Mouse (Mus musculus): ENCODE results near the gene Fto. TPM values are rescaled to one million over a fixed set of nuclear protein-coding genes. Genes with fewer than 3 reads are reported as not detected.
A peak's percentile ranks its signal among the peaks of the same experiment; 100 is the strongest.

The Fto gene
- polyA plus RNA-seq, 1 experiment from 2014 or later = 16.4 TPM

DNA sequence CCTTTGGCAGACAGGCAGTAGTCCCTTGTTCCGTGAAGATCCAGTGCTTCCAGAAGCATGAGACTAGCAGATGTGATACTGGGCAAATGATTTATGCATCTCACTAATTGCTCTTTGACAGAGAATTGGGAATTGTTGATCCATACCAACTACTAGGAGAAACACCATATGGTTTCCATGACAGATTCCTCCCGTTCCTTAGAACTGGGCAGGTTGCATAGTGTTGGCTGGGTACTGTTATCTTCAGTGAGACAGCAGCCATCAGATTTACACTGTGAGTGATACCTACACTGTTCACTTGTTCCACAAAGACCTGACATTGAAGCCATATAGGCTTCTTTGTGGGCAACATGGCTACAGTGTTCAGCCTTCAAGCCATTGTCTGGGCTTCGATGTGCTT is 191.0 kb downstream of the Fto start:
- H3K9ac ChIP-seq = no peak overlapping the region
- H3K27ac ChIP-seq = no peak overlapping the region
- DNase-seq (no peak), ATAC-seq (ENCODE audit: low read depth) (no peak)
- H3K4me2 ChIP-seq = no peak overlapping the region
- no peaks in the 10 kb centered on the region for H3K36me3 ChIP-seq
- 82% methylated on average over 3 of the region's 3 CpGs for WGBS (ENCODE audit: insufficient replicate concordance)
- H3K4me1 ChIP-seq (replicated peaks) = peaks cover 12% of the 10 kb centered on the region; the same call in 1 of the 2 replicates
- no peaks in the 10 kb centered on the region for H3K9me3 ChIP-seq (replicated peaks)
- H3K27me3 ChIP-seq = no peaks in the 10 kb centered on the region
- no peak overlapping the region for H3K4me3 ChIP-seq (replicated peaks)

DNA sequence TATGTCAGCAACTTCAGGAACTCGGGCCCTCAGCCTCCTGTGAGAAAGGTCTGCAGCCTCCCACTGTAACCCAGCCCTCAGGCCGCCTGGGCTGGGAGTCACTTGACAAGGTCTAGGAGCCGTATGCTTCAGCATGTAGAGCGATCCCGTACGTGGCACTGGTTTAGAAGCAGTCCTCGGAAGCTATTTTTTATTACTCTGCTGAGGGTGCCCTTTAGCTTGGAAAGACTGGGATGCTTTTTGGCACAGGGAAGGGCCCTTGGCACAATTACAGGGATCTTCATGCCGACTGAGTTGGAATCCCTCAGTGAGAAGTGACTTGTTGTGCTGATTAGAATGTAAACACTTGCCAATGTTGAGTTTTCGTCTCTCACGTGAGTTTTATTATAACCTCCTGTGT is 191.6 kb downstream of the Fto start:
- no peaks in the 10 kb centered on the region for H3K36me3 ChIP-seq
- WGBS (ENCODE audit: insufficient replicate concordance) = 75% methylated on average over 10 of the region's 10 CpGs
- H3K27ac ChIP-seq = no peak overlapping the region
- H3K9ac ChIP-seq = no peak overlapping the region
- H3K4me3 ChIP-seq (replicated peaks) = no peak overlapping the region
- H3K9me3 ChIP-seq (replicated peaks) = no peaks in the 10 kb centered on the region
- DNase-seq (no peak), ATAC-seq (ENCODE audit: low read depth) (no peak)
- peaks cover 12% of the 10 kb centered on the region; the same call in 1 of the 2 replicates for H3K4me1 ChIP-seq (replicated peaks)
- H3K4me2 ChIP-seq = no peak overlapping the region
- H3K27me3 ChIP-seq = no peaks in the 10 kb centered on the region

DNA sequence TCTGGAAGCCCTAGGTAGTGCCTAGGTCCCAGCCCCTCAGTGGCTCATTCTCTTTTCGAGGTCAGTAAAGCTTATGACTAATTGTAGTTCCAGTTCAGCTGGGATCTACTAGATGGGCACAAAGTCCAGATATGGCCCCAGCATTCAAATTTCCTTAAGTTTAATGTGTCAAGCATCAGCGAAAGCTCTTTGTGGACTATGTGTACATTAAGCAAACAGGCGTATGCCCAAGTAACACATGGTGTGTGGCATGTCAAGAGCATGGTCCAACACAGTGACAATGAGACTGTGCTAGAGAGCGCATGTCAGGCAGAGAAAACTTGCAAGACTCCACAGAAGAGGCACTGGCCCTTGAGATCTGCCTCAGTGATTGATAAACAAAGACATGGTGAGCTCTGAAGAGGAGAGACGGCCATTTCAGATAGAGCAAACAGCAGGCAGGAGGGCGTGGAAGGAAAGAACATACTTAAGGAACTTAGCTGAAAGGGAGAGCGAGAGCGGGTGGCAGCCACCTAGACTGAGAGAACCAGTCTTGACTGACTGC is 192.2 kb downstream of the Fto start:
- ATAC-seq (ENCODE audit: low read depth) = no peak
- Histone ChIP-seq H3K9me3 (replicated peaks) (no peaks in the 10 kb centered on the region), H3K27me3 (no peaks in the 10 kb centered on the region), H3K9ac (no peak overlapping the region), H3K4me1 (replicated peaks) (peaks cover 12% of the 10 kb centered on the region; the same call in 1 of the 2 replicates), H3K4me3 (replicated peaks) (no peak overlapping the region), H3K27ac (no peak overlapping the region), H3K36me3 (no peaks in the 10 kb centered on the region), H3K4me2 (no peak overlapping the region)
- no peak for DNase-seq
- 66% methylated on average over 8 of the region's 8 CpGs for WGBS (ENCODE audit: insufficient replicate concordance)

DNA sequence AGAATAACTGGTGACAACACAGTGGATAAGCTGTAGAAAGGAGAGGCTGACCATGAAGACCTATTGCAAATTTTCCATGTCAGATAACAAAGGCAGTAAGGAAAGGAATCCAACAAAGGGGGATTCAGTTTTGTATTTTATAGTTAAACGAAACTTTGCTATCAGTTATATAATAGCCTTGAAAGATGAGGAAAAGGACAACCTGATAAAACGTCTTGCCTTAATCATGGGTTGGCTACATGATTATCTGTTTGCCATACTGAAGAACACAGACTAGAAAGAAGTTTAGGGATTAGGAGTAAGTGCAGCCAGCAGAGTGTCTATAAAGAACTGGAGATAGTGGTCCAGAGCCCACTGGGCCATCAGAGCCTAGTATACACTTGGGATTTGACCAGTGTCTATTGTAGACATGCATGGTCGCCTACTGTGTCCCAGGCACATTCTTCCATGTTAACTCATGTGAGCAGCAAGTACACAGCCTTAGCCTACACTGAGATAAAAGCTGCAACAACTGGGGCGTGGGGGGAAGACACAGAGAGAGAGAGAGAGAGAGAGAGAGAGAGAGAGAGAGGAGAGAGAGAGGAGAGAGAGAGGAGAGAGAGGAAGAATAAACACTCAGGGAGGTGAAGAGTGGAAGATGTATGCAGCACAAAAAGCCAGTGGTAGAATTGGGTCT is 192.8 kb downstream of the Fto start:
- Histone ChIP-seq H3K4me2 (no peak overlapping the region), H3K36me3 (no peaks in the 10 kb centered on the region), H3K27me3 (no peaks in the 10 kb centered on the region), H3K27ac (no peak overlapping the region), H3K9me3 (replicated peaks) (no peaks in the 10 kb centered on the region), H3K4me3 (replicated peaks) (no peak overlapping the region), H3K9ac (no peak overlapping the region), H3K4me1 (replicated peaks) (peaks cover 12% of the 10 kb centered on the region; the same call in 1 of the 2 replicates)
- DNase-seq (no peak), ATAC-seq (ENCODE audit: low read depth) (no peak)
- 36% methylated on average over 4 of the region's 4 CpGs for WGBS (ENCODE audit: insufficient replicate concordance)

DNA sequence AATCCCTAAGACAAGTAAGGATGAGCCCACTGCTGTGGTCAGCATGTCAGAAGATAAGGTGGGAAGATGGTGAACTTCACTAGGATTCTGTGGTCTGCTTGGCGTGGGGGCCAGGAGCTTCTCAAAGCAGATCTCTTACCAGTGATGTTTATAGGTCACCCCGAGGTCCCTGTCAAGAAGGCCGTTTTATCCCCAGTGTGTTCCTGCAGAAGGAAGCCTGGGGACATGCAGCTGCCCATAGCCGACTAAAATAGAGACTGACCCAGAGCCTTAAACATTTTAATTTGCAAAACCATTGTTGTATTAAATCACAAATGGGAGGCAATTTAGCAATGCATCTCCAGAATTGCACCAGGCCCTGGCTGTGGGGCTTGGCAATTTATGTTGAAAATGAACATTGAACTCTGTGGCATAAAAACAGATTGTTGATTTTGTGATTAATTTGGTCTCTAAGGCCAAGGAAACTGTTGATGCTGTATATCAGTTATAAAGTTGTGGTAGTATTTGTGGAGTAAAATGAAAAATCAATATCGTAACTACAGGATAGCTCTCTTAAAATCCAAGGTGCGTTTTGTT is 193.4 kb downstream of the Fto start:
- ATAC-seq (ENCODE audit: low read depth) = no peak

DNA sequence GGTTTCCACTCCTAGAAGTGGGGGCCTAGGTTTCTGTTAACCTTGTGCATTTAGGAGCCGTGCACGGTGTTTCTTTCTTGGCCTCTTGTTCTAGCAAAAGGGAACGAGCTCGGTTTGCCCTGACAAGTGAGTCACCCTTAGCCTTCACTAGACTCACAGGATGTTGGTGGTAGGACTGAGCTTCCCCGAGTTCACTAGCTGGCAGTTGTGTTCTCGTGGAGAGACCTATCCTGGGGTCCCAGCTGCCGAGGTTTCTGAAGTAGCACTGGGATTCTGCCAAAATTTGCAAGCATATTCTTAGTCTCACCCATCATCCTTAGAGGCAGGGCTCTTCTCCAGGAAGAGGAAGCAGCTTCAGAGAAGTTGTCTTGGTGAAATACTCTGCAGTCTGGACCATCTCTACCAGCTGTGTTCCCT is 194.4 kb downstream of the Fto start:
- DNase-seq (no peak), ATAC-seq (ENCODE audit: low read depth) (no peak)
- H3K36me3 ChIP-seq = no peaks in the 10 kb centered on the region
- H3K9ac ChIP-seq = no peak overlapping the region
- H3K27ac ChIP-seq = peak overlapping the region; percentile 13; the same call in 1 of the 2 replicates
- H3K4me1 ChIP-seq (replicated peaks) = peaks cover 12% of the 10 kb centered on the region; the same call in 1 of the 2 replicates
- H3K27me3 ChIP-seq = no peaks in the 10 kb centered on the region
- no peak overlapping the region for H3K4me2 ChIP-seq
- 36% methylated on average over 7 of the region's 7 CpGs for WGBS (ENCODE audit: insufficient replicate concordance)
- H3K9me3 ChIP-seq (replicated peaks) = no peaks in the 10 kb centered on the region
- H3K4me3 ChIP-seq (replicated peaks) = no peak overlapping the region

More for the DNA sequence above, 193.4 kb downstream of the Fto start:
- Histone ChIP-seq H3K27me3 (no peaks in the 10 kb centered on the region), H3K4me2 (no peak overlapping the region), H3K9ac (no peak overlapping the region), H3K9me3 (replicated peaks) (no peaks in the 10 kb centered on the region), H3K36me3 (no peaks in the 10 kb centered on the region), H3K27ac (no peak overlapping the region), H3K4me1 (replicated peaks) (peaks cover 12% of the 10 kb centered on the region; the same call in 1 of the 2 replicates), H3K4me3 (replicated peaks) (no peak overlapping the region)
- 62% methylated on average over 6 of the region's 6 CpGs for WGBS (ENCODE audit: insufficient replicate concordance)
- no peak for DNase-seq

DNA sequence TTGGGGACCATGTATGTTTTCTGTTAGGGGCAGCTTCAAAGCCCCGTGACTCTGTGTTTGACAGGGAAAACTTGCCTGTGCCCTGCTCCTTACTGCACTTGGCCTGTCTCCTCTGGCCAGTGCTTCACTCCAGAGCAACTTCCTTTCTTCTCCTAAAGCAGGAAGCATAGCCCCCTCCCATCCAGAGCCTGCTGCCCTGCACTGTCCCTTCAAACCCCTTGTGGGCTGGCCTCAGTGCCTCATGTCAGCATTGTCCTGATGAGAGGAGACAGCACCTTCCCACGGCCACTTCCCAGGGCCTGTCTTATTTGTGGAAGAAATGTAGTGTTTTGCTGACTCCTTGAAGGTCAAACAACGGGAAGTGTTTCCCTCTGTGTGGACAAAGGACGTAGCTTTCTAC is 195.0 kb downstream of the Fto start:
- H3K27me3 ChIP-seq = no peaks in the 10 kb centered on the region
- H3K27ac ChIP-seq = peak overlapping the region; percentile 13; the same call in 1 of the 2 replicates
- H3K9ac ChIP-seq = no peak overlapping the region
- no peak overlapping the region for H3K4me2 ChIP-seq
- no peaks in the 10 kb centered on the region for H3K36me3 ChIP-seq
- 55% methylated on average over 4 of the region's 4 CpGs for WGBS (ENCODE audit: insufficient replicate concordance)
- DNase-seq (no peak), ATAC-seq (ENCODE audit: low read depth) (no peak; the same call in 1 of the 2 replicates)
- no peaks in the 10 kb centered on the region for H3K9me3 ChIP-seq (replicated peaks)
- H3K4me1 ChIP-seq (replicated peaks) = peaks cover 12% of the 10 kb centered on the region; the same call in 1 of the 2 replicates
- no peak overlapping the region for H3K4me3 ChIP-seq (replicated peaks)

DNA sequence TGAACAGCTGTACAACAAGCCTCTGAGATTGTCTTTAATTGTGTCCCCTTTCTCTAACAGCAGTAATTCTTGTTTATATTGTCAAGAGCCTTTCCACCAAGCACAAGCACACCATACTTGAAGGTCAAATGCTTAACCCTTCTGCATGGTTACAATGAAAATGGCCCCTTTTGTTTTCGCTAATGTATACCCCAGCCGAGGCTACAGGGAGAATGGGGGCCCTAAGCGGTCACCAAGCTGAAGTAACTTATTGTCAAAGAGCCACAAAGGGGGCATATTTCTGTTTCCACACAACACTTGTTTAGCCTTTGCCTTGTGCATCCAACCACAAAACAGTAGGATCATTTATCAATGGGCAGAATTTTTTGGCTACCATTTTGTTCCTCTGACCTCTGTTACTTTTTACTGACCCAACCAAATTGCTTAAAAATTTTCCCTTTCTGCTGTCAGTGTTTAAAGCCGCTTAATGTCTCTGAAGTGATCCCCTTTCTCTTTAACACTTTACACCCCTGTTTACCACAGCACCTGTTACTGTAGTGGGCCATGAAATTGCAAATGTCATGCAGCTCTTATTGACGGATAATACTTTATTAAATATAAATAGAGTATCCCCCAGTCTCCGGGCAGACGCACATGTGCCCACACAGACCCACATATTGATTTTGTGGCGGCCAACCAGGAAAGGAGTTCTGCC is 196.0 kb downstream of the Fto start:
- Histone ChIP-seq H3K27me3 (no peaks in the 10 kb centered on the region), H3K4me1 (replicated peaks) (peaks cover 12% of the 10 kb centered on the region; the same call in 1 of the 2 replicates), H3K36me3 (no peaks in the 10 kb centered on the region), H3K27ac (no peak overlapping the region), H3K4me3 (replicated peaks) (no peak overlapping the region), H3K9me3 (replicated peaks) (no peaks in the 10 kb centered on the region), H3K9ac (no peak overlapping the region), H3K4me2 (no peak overlapping the region)
- ATAC-seq (ENCODE audit: low read depth) (no peak), DNase-seq (no peak)
- whole genome bisulfite sequencing (ENCODE audit: insufficient replicate concordance) = 78% methylated on average over 8 of the region's 8 CpGs

DNA sequence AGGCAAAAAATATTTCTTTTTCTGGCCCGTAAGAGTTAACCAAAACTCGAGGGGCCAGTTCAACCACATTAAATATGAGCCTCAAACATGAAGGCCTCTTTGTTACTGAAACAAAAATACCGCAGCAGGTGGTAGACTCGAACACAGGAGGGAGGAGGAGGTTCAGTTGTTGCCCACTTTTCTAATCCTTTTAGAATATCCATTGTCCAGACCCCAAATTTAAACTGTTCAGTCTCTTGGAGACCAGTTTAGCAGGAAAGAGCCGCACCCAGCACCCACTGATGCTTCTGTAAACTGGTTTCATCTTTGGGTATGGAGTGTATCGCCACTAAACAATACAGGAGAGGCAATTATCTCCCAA is 196.6 kb downstream of the Fto start:
- no peak overlapping the region for H3K27ac ChIP-seq
- no peaks in the 10 kb centered on the region for H3K27me3 ChIP-seq
- H3K4me3 ChIP-seq (replicated peaks) = no peak overlapping the region
- ATAC-seq (ENCODE audit: low read depth) (no peak), DNase-seq (no peak)
- H3K9ac ChIP-seq = no peak overlapping the region
- H3K4me1 ChIP-seq (replicated peaks) = peaks cover 12% of the 10 kb centered on the region; the same call in 1 of the 2 replicates
- H3K36me3 ChIP-seq = no peaks in the 10 kb centered on the region
- no peak overlapping the region for H3K4me2 ChIP-seq
- 71% methylated on average over 6 of the region's 6 CpGs for WGBS (ENCODE audit: insufficient replicate concordance)
- H3K9me3 ChIP-seq (replicated peaks) = no peaks in the 10 kb centered on the region

DNA sequence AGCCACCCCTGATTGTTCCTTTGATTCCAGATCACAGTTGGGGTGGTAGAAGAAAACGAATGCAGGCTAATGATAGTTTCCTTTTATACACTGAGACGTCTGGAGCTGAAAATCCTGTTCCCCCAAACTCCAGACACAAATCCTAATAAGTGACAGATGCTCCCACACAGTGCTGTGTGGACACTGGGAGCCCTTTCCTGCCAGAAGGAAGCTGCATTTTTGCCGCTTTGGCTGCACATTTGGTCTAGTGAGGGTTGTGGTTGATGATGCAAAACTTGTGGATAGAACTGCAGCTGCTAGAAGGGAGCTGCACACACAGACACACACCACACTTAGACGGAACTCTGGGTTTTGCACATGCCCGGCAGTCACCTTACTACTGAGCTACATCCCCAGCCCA is 197.4 kb downstream of the Fto start:
- H3K9ac ChIP-seq = no peak overlapping the region
- DNase-seq (no peak), ATAC-seq (ENCODE audit: low read depth) (no peak)
- WGBS (ENCODE audit: insufficient replicate concordance) = 46% methylated on average over 5 of the region's 5 CpGs
- H3K9me3 ChIP-seq (replicated peaks) = no peaks in the 10 kb centered on the region
- no peaks in the 10 kb centered on the region for H3K36me3 ChIP-seq
- no peak overlapping the region for H3K27ac ChIP-seq
- H3K27me3 ChIP-seq = no peaks in the 10 kb centered on the region
- H3K4me3 ChIP-seq (replicated peaks) = no peak overlapping the region
- no peak overlapping the region for H3K4me2 ChIP-seq
- peaks cover 8% of the 10 kb centered on the region; the same call in 1 of the 2 replicates for H3K4me1 ChIP-seq (replicated peaks)

DNA sequence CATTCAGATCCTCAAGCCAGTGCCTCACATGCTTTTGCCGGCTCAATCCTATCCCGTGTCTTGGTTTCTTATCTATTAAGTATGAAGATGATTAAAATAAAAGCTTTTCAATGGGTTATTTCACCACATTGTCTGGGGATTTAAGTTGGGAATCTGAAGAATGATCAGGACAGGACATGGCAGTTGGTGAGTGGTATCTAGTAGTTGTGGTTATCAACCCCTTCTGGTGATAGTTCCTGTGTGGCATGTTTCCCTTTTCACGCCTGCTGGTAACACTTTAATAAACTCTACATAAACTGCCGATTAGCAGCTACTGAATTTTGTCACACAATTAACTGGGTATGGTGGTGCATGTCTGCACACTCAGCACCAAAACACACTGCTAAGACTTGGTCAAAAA is 198.6 kb downstream of the Fto start:
- ATAC-seq (ENCODE audit: low read depth) = no peak
- H3K9me3 ChIP-seq (replicated peaks) = no peaks in the 10 kb centered on the region
- no peak for DNase-seq
- no peak overlapping the region for H3K9ac ChIP-seq
- 50% methylated on average over 4 of the region's 4 CpGs for WGBS (ENCODE audit: insufficient replicate concordance)
- H3K4me1 ChIP-seq (replicated peaks) = peaks cover 8% of the 10 kb centered on the region; the same call in 1 of the 2 replicates
- H3K27ac ChIP-seq = no peak overlapping the region
- no peaks in the 10 kb centered on the region for H3K27me3 ChIP-seq
- no peak overlapping the region for H3K4me3 ChIP-seq (replicated peaks)
- no peak overlapping the region for H3K4me2 ChIP-seq
- no peaks in the 10 kb centered on the region for H3K36me3 ChIP-seq

All from liver, embryonic 13.5 days (tissue).